ENCODE assay signal across 14 mouse cellular contexts in genomic region chr13:45429239-45429638, GRCm38 (mm10). TPM values are rescaled to one million over a fixed set of nuclear protein-coding genes. Genes with fewer than 3 reads are reported as not detected.
DNase-seq lines count a peak whose midpoint lies in the region; ATAC-seq and TF ChIP-seq lines count a peak whose summit lies in the region.
"Had no signal": no experiment of that assay in that cellular context is flagged by ENCODE, and none has a peak within 500 bp of the region (broad histone marks: within the 10 kb centered on the region; RNA-seq: fewer than 3 reads in every experiment).

No protein-coding gene starts in this region.

- 0 out of 2 replicates have a peak overlapping the region, but pooled peaks have one; percentile 36 for H3K27ac ChIP-seq in heart, embryonic 11.5 days (ENCODE audit: low read depth, low read length)
- no peak overlapping the region for H3K27ac ChIP-seq in kidney, postnatal 0 days
- H3K27ac ChIP-seq: hindbrain, embryonic 15.5 days; limb, embryonic 13.5 days; midbrain, embryonic 13.5 days had no signal

- H3K4me3 ChIP-seq in heart, embryonic 11.5 days (ENCODE audit: low read depth, low read length): no peak overlapping the region
- H3K4me3 ChIP-seq in kidney, postnatal 0 days (replicated peaks; ENCODE audit: low read depth, low read length): no peak overlapping the region
- H3K4me3 ChIP-seq: erythroblast, embryonic 14.5 days; hindbrain, embryonic 15.5 days; limb, embryonic 13.5 days; midbrain, embryonic 13.5 days had no signal

- no peaks in the 10 kb centered on the region for H3K9me3 ChIP-seq in heart, embryonic 11.5 days (replicated peaks; ENCODE audit: control insufficient read depth, low read length)
- no peaks in the 10 kb centered on the region for H3K9me3 ChIP-seq in kidney, postnatal 0 days (replicated peaks; ENCODE audit: low read length)
- H3K9me3 ChIP-seq: hindbrain, embryonic 15.5 days; limb, embryonic 13.5 days; midbrain, embryonic 13.5 days had no signal

- peak overlapping the region; percentile 29; the same call in 1 of the 2 replicates for H3K4me2 ChIP-seq in heart, embryonic 11.5 days
- no peak overlapping the region for H3K4me2 ChIP-seq in kidney, postnatal 0 days (ENCODE audit: low read length)
- H3K4me2 ChIP-seq: hindbrain, embryonic 15.5 days; limb, embryonic 13.5 days; midbrain, embryonic 13.5 days had no signal

- TF ChIP-seq POLR2A in brain, embryonic 14.5 days (IDR thresholded peaks at IDR 0.05; ENCODE audit: borderline replicate concordance, extremely low read depth, insufficient read depth, insufficient read length, poor library complexity, severe bottlenecking): no peak

- DNase-seq in heart, postnatal 10 days: no peak
- DNase-seq in kidney, postnatal 0 days (ENCODE audit: low spot score): peak; percentile 54
- no peak for DNase-seq in kidney, postnatal 14 days
- peak; percentile 67 for DNase-seq in brain, embryonic 14.5 days (ENCODE audit: low read depth)
- DNase-seq in fat pad, adult 2 months (ENCODE audit: extremely low read depth, low read depth, low spot score): peak; percentile 10
- DNase-seq in cerebellum, postnatal 36 days: no peak
- DNase-seq: cerebellum, postnatal 10 days; lung, postnatal 36 days had no signal

- ATAC-seq in heart, embryonic 11.5 days (replicated peaks; ENCODE audit: insufficient number of reproducible peaks, low FRiP score, low TSS enrichment): no peak
- ATAC-seq in kidney, postnatal 0 days (replicated peaks; ENCODE audit: low FRiP score, low read depth): no peak
- no peak for ATAC-seq in activated CD4-positive, CD25-positive, alpha-beta regulatory T cell, adult 4 months
- ATAC-seq: midbrain, embryonic 13.5 days had no signal

- peaks cover 10% of the 10 kb centered on the region; the same call in 1 of the 2 replicates for H3K4me1 ChIP-seq in heart, embryonic 11.5 days (ENCODE audit: control insufficient read depth, insufficient read depth, low read length)
- H3K4me1 ChIP-seq in kidney, postnatal 0 days (replicated peaks; ENCODE audit: insufficient read depth, low read length): no peaks in the 10 kb centered on the region
- H3K4me1 ChIP-seq: hindbrain, embryonic 15.5 days had no signal

- no peak for TF ChIP-seq CTCF in kidney, postnatal 0 days (IDR thresholded peaks at IDR 0.05; ENCODE audit: low read depth)
- no peak for TF ChIP-seq CTCF in brain, embryonic 14.5 days (IDR thresholded peaks at IDR 0.05; ENCODE audit: borderline replicate concordance, extremely low read depth, insufficient read depth, insufficient read length)

- H3K36me3 ChIP-seq in heart, embryonic 11.5 days (ENCODE audit: control insufficient read depth, insufficient read depth, low read length): no peaks in the 10 kb centered on the region
- no peaks in the 10 kb centered on the region for H3K36me3 ChIP-seq in kidney, postnatal 0 days (ENCODE audit: insufficient read depth, low read length)
- H3K36me3 ChIP-seq: hindbrain, embryonic 15.5 days; limb, embryonic 13.5 days; midbrain, embryonic 13.5 days had no signal

- intact Hi-C loops in heart, postnatal 10 days (cut with DNase I): no loop called here

- no peak overlapping the region for H3K9ac ChIP-seq in heart, embryonic 11.5 days (ENCODE audit: low read depth, low read length)
- H3K9ac ChIP-seq in kidney, postnatal 0 days (ENCODE audit: low read depth, low read length): no peak overlapping the region
- H3K9ac ChIP-seq: hindbrain, embryonic 15.5 days; limb, embryonic 13.5 days; midbrain, embryonic 13.5 days had no signal

- H3K27me3 ChIP-seq in heart, embryonic 11.5 days (ENCODE audit: control insufficient read depth, insufficient read depth, low read length): no peaks in the 10 kb centered on the region
- no peaks in the 10 kb centered on the region for H3K27me3 ChIP-seq in kidney, postnatal 0 days (ENCODE audit: insufficient read depth, low read length)
- H3K27me3 ChIP-seq: hindbrain, embryonic 15.5 days; limb, embryonic 13.5 days; midbrain, embryonic 13.5 days had no signal

- 42% methylated on average over 11 of the region's 11 CpGs for WGBS in heart, embryonic 11.5 days (ENCODE audit: insufficient replicate concordance)
- WGBS in kidney, postnatal 0 days: 56% methylated on average over 11 of the region's 11 CpGs

RNA-seq across cellular contexts. Expression of gene Mylip, which starts 39.7 kb away (rescaled TPM):
- 4.5 and 4.9 TPM in 2 replicates for polyA plus RNA-seq in heart, embryonic 11.5 days (2014; fragmentation: Nextera tagmentation; extraction: Ambion mirVana)
- total RNA-seq in heart, postnatal 10 days (2021): 10 to 100 TPM; 13.6 to 15.9 TPM
- 7.5 and 8.4 TPM in 2 replicates for polyA plus RNA-seq in kidney, postnatal 0 days (2015; fragmentation: Nextera tagmentation; extraction: Ambion mirVana)
- 5.4 and 7.8 TPM in 2 replicates for polyA plus RNA-seq in brain, embryonic 14.5 days (2012; rRNA removed)
- polyA plus RNA-seq in activated CD4-positive, CD25-positive, alpha-beta regulatory T cell, adult 4 months (2017; shearing (Covaris generic)): 10 to 100 TPM; 15.5 to 18.3 TPM

Comparison
In these comparisons a context has a peak if more than half of its experiments do, and no peak if none do; other contexts are left out.
1. DNase-seq: peak in kidney, postnatal 0 days (single experiment), brain, embryonic 14.5 days (single experiment) and fat pad, adult 2 months (single experiment); none in heart, postnatal 10 days (0 of 2), kidney, postnatal 14 days (single experiment) and cerebellum, postnatal 36 days (0 of 2).